Mouse (Mus musculus) right cerebral cortex, adult 2 months (tissue): ENCODE measurements around the gene Cd81.

Experiments used
- DNase-seq, 2 experiments: peaks; one replicate each; pipeline ENCODE4 v3.0.0; 2021 to 2022; ENCODE audit warnings: low spot score in 2 of 2

Gene Cd81

DNA sequence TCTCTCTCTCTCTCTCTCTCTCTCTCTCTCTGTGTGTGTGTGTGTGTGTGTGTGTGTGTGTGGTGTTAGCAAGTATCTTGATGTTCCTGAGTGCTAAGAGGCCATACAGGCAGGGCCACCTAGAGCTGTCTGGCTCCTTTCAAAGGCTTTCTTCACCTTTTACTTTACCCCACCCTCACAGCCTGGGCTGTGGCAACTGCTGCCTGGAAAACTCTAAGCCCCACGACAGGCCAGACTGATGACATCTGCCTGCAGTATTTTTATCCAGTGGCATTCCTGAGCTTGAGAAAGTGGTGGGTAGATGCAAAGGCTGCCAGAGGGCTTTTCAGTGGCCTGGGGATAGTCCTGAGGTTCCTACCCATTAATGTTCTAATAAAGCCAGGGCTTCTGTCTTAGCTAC, 59.9 kb downstream of the Cd81 start:
- no peak for DNase-seq

DNA sequence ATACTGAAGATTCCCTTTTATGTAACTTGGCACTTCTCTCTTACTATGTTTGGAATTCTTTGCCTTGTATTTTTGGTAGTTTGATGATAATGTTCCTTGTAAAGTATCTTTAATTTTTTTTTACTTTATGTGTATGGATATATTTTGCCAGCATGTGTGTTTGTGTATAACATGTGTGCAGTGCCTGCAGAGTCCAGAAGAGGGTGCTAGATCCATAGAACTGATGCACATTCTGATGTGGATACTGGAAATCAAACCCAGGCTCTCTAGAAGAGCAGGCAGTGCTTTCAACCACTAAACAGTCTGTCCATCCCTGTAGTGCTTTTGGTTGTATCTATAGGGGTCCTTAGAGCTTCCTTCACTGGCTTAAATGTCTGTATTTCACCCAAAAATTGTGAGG, 62.2 kb downstream of the Cd81 start:
- no peak for DNase-seq

DNA sequence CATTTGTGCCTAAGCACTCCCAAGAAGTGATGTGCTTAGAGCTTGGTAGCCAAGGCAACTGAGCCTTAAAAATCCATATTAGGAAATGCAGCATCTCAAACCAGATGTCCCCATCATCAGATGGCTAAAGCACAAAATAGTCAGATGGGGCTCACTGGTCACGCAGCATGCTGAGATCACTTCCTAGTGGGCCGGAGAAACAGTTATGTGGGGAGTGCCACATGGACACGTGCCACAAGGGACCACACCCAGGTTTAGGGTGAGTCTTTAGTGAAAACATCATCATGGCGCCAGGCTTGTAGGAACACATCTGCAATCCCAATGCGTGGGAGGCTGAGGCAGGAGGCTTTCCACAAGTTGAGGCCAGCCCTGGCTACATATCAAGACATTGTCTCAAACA, 64.0 kb downstream of the Cd81 start:
- no peak for DNase-seq
